Mouse (Mus musculus) kidney, embryonic 14.5 days (tissue): ENCODE results near the gene Raf1. TPM values are rescaled to one million over a fixed set of nuclear protein-coding genes. Genes with fewer than 3 reads are reported as not detected.

ENCODE experiments used
- ATAC-seq: fragments of 200-750 bp; cut with Nextera tagmentation; 2 replicates; pipeline ENCODE4 v1.8.0; 2017; ENCODE audit warnings: moderate number of reproducible peaks, mild to moderate bottlenecking, moderate TSS enrichment, moderate library complexity; ENCODE audit not compliant: low FRiP score, low TSS enrichment
- H3K27ac ChIP-seq: fragments of 300-500 bp; sonication (generic); 2 replicates; pipeline ENCODE4 v1.5.1; 2014; ENCODE audit warnings: low read depth, mild to moderate bottlenecking, low read length, moderate library complexity, mixed read lengths
- H3K27me3 ChIP-seq: fragments of 300-500 bp; sonication (generic); 2 replicates; pipeline ENCODE4 v1.6.1; 2014; ENCODE audit warnings: mild to moderate bottlenecking, low read length; ENCODE audit not compliant: control insufficient read depth, insufficient read depth
- H3K36me3 ChIP-seq: fragments of 300-500 bp; sonication (generic); 2 replicates; pipeline ENCODE4 v1.6.1; 2014; ENCODE audit warnings: low read length, mixed read lengths; ENCODE audit not compliant: control insufficient read depth, insufficient read depth
- H3K4me1 ChIP-seq: fragments of 300-500 bp; sonication (generic); 2 replicates; pipeline ENCODE4 v1.6.1; 2014; ENCODE audit warnings: low read length, mixed read lengths; ENCODE audit not compliant: control insufficient read depth, insufficient read depth
- H3K4me2 ChIP-seq: fragments of 300-500 bp; sonication (generic); replicated peaks from 2 replicates; pipeline ENCODE4 v1.6.1; 2014; ENCODE audit warnings: low read depth, mild to moderate bottlenecking, low read length
- H3K4me3 ChIP-seq: fragments of 300-500 bp; sonication (generic); 2 replicates; pipeline ENCODE4 v1.5.1; 2014; ENCODE audit warnings: mild to moderate bottlenecking, low read length
- H3K9ac ChIP-seq: fragments of 300-500 bp; sonication (generic); 2 replicates; pipeline ENCODE4 v1.6.1; 2014; ENCODE audit warnings: low read depth, mild to moderate bottlenecking, low read length, moderate library complexity
- H3K9me3 ChIP-seq: fragments of 300-500 bp; sonication (generic); 2 replicates; pipeline ENCODE4 v1.6.1; 2016; ENCODE audit warnings: low read length; ENCODE audit not compliant: control insufficient read depth
- WGBS: fragments of 180-500 bp; shearing (Covaris S2); extraction: QIAGEN DNeasy Blood & Tissue Kit; methylation state at CpG from one replicate; pipeline ENCODE4 v1.1.7; 2014; 5-methylcytosine and 5-hydroxymethylcytosine counted together
- polyA plus RNA-seq: library from polyadenylated mRNA; unstranded; fragments of >200 nt; fragmentation: Nextera tagmentation; extraction: Ambion mirVana; gene quantifications from 2 replicates; pipeline ENCODE4 v1.2.1, GENCODE M21; 2014

Raf1 gene
- polyA plus RNA-seq, 1 experiment from 2014 or later = 125 TPM

DNA sequence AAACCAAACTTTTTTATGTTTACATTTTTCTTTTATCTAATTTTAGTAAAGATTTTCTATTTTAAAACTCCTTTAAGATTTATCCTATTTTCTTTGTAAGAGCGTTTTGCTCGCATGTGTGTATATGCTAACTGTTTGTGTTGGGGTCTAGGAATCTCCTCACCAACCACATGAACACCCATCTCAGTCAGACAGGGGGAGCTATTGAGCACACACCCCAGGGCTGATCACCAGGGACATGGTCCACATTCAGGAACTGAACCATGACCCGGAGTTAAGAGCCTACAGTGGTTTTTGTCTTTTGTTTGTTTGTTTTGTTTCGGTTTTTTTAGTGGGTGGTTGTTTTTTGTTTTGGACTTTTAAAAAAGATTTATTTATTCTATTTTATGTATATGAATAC, 22.3 kb upstream of the Raf1 start:
- H3K36me3 ChIP-seq = no peaks in the 10 kb centered on the region
- H3K9me3 ChIP-seq = no peaks in the 10 kb centered on the region
- H3K4me3 ChIP-seq = no peak overlapping the region
- H3K27ac ChIP-seq = no peak overlapping the region
- no peaks in the 10 kb centered on the region for H3K4me1 ChIP-seq
- H3K9ac ChIP-seq = no peak overlapping the region
- H3K27me3 ChIP-seq = no peaks in the 10 kb centered on the region
- ATAC-seq = no peak
- no peak overlapping the region for H3K4me2 ChIP-seq
- WGBS = 87% methylated on average over 4 of the region's 4 CpGs

DNA sequence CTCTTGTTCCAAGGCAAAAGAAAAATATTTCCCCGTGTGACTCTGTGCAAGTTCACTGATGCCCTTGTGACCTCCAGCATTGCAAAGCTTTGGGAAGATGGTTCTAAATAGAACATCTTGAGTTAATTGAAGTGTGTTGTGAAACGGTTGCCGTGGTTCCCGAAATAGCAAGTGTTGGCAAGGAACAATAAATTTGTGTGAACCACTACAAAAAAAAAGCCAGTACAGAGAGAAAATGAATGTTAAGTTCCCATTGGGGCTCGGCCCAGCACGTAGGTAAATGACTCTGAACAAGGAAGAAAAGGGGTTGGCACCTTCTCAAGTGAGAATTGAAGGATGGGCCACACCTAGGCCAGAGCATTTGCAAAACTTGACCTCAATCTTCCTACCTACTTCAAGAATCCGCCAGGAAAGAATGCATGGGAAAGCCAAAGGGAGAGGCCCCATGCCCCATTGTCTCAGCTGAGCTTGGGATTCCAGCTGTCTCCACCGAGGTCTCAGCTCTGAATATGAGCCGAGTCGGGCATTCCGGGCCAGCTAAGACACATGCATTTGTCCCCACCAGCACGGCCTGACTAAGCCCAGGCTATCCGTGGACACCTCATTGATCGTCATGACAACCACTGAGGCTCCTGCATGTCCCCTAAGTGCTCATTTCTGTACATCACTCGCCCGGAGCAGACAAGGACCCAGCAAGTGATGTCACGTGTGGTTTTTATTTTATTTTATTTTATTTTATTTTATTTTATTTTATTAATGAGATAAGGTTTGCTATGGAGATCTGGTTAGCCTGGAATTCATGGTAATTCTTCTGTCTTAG, 21.5 kb upstream of the Raf1 start:
- Histone ChIP-seq H3K27me3 (no peaks in the 10 kb centered on the region), H3K27ac (no peak overlapping the region), H3K9me3 (no peaks in the 10 kb centered on the region), H3K9ac (no peak overlapping the region), H3K4me1 (no peaks in the 10 kb centered on the region), H3K4me2 (no peak overlapping the region), H3K36me3 (no peaks in the 10 kb centered on the region), H3K4me3 (no peak overlapping the region)
- 86% methylated on average over 17 of the region's 17 CpGs for WGBS
- ATAC-seq = no peak

DNA sequence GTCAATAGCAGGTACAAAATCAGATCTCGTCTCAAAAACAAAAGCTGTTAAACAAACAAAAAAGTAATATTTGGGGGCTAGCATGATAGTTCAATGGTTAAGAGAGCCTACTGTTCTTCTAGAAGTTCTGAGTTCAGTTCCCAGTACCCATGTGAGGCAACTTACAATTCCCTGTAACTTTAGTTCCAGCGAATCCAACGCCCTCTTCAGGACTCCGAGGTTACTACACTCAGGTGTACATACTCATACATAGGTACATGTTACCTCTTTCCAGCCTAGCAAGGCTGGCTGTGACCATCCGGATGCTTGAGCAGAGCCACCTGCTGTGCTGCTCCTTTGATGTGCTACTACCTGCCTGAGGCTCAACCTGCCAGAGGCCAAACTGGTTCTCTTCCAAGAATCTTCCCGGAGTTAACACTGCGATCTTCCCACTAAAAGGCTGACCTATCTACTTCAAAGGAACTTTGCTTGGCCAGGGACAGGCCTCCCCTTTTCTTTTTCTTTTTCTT, 20.3 kb upstream of the Raf1 start:
- no peaks in the 10 kb centered on the region for H3K4me1 ChIP-seq
- no peaks in the 10 kb centered on the region for H3K27me3 ChIP-seq
- ATAC-seq = no peak
- no peak overlapping the region for H3K27ac ChIP-seq
- no peaks in the 10 kb centered on the region for H3K9me3 ChIP-seq
- no peak overlapping the region for H3K4me3 ChIP-seq
- 84% methylated on average over 7 of the region's 7 CpGs for WGBS
- H3K9ac ChIP-seq = no peak overlapping the region
- no peaks in the 10 kb centered on the region for H3K36me3 ChIP-seq
- H3K4me2 ChIP-seq = no peak overlapping the region

DNA sequence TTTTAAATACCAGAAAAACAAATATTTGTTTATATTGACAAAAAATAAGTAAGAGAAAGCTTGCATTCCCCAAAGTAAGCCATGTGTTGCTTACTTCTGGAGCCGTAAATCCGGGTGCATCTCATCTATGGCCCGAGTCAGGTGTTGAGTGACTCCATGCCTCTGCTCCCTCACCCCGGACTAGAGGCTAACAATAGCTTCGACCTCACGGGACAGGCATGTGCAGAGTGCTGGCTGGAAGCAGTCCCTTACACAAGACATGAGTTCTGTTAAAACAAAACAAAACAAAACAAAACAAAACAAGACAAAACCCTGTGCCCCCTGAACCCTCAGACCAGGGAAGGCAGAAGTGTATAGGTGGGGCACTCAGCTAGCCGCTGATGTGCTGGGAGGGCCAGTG, 18.7 kb upstream of the Raf1 start:
- Histone ChIP-seq H3K4me3 (no peak overlapping the region), H3K9me3 (no peaks in the 10 kb centered on the region), H3K36me3 (no peaks in the 10 kb centered on the region), H3K27ac (no peak overlapping the region), H3K9ac (no peak overlapping the region), H3K4me1 (no peaks in the 10 kb centered on the region), H3K27me3 (no peaks in the 10 kb centered on the region), H3K4me2 (no peak overlapping the region)
- no peak for ATAC-seq
- WGBS = 50% methylated on average over 7 of the region's 7 CpGs

DNA sequence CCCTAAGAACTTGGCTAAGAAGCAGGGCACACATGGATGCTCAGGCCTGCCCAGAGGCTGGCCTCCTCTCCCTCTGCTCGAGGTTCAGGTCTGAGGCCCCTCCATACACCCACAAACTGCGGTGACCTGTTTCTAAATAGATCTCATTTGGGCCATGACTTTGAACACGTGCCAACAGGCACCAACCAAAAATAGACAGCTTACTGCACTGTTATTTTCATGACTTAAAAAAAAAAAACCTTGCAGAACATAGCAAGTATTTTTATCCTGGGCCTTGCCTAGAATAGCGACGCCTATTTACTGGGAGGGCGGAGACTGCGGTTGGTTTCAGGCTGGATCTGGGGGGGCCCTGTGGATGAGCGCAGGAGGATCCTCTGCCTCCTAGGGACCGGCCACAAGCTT, 18.0 kb upstream of the Raf1 start:
- no peak overlapping the region for H3K4me2 ChIP-seq
- no peak for ATAC-seq
- no peaks in the 10 kb centered on the region for H3K9me3 ChIP-seq
- H3K4me3 ChIP-seq = no peak overlapping the region
- H3K27me3 ChIP-seq = no peaks in the 10 kb centered on the region
- no peak overlapping the region for H3K27ac ChIP-seq
- no peaks in the 10 kb centered on the region for H3K36me3 ChIP-seq
- 59% methylated on average over 9 of the region's 9 CpGs for WGBS
- no peak overlapping the region for H3K9ac ChIP-seq
- no peaks in the 10 kb centered on the region for H3K4me1 ChIP-seq

DNA sequence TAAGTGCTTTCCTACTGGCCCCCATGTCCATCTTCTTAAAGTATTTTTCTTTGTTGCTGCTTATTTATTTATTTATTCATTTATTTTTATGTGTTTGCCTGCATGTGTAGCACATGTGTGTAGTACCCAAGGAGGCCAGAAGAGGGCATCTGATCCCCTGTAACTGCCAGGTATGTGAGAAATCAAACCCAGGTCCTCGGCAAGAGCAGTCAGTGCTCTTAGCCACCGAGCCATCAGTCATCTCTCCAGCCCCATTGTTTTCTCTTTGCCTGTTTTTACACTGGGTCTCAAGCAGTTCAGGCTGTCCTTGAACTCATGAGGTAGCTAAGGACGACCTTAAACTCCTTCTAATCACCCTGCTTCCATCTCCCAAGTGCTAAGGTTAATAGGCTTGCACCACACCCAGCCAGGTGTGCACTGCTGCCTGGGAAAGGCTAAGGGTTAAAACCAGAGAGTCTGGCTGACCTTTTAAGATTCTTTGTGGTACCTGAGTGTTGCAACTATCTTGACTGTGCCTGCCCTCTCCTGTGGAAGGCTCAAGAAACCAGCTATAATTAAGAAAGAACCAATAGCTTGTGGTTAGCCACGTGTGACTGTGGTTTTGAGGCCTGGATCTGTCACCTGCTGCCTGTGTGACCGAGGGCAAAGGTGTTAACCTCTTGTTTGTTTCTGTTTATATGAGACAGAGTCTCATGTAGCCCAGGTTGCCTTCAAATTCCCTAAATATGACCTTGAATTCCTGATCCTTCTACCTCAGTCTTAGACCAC, 16.7 kb upstream of the Raf1 start:
- no peaks in the 10 kb centered on the region for H3K36me3 ChIP-seq
- 63% methylated on average over 5 of the region's 5 CpGs for WGBS
- H3K4me3 ChIP-seq = no peak overlapping the region
- H3K4me1 ChIP-seq = no peaks in the 10 kb centered on the region
- no peak for ATAC-seq
- H3K9ac ChIP-seq = no peak overlapping the region
- H3K27me3 ChIP-seq = no peaks in the 10 kb centered on the region
- H3K27ac ChIP-seq = no peak overlapping the region
- no peaks in the 10 kb centered on the region for H3K9me3 ChIP-seq
- H3K4me2 ChIP-seq = no peak overlapping the region

DNA sequence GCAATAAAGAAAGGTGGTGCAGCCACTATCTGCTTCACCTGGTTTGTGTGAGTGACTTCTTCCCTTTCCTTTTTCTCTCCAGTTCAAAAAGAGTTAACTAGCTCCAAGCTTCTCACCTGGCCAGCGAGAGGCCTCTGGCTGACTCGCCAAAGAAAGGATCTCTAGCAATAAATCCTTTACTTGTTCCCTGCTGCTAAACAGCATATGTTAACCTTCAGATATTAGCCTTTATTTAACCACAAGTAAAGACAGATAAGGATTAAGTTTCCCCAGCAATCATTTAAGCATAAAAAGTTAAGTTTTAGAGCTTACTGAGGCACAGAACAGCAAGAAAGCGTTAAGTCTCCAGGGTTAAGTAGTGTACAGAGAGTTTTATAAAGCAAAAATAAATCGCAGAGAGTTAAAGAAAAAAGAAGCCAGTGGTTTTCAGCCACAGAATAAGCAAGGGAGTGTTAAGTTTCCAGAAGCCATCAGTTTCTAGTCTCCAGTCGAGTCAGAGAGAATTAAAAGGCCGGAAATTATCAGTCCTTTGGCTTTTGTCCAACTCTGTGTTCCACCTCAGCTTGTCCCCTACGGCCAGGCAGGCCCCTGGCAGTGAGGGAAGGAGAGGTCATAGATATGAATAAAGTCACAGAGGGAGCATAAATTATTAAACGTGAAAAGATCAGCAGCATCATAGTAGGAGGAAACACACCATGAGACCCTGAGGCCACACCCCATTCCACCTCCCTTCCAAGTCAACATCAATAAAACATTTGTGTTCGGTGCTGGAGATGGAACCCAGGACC, 15.9 kb upstream of the Raf1 start:
- Histone ChIP-seq H3K9me3 (no peaks in the 10 kb centered on the region), H3K4me3 (no peak overlapping the region), H3K4me2 (no peak overlapping the region), H3K27ac (no peak overlapping the region), H3K27me3 (no peaks in the 10 kb centered on the region), H3K36me3 (no peaks in the 10 kb centered on the region), H3K4me1 (no peaks in the 10 kb centered on the region), H3K9ac (no peak overlapping the region)
- ATAC-seq = no peak
- WGBS = 40% methylated on average over 9 of the region's 9 CpGs

DNA sequence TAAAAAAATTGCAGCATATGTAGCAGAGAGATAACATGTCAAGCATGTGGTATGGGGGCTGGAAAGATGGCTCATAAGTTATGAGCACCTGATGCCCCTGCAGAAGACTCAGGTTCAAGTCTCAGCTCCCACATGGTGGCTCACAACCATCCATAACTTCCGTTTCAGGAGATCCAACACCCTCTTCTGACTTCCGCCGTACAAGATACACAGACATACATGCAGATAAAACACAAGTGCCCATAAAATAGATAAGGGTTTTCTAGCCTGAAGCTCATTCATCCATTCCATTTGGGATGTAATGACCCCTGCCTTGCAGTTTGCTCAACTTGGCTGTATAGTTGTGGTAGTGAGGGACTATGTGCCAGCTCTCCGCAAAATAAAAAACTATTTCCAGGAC, 13.7 kb upstream of the Raf1 start:
- no peaks in the 10 kb centered on the region for H3K27me3 ChIP-seq
- WGBS = 89% methylated on average over 4 of the region's 4 CpGs
- ATAC-seq = no peak
- no peaks in the 10 kb centered on the region for H3K36me3 ChIP-seq
- H3K9ac ChIP-seq = no peak overlapping the region
- H3K4me1 ChIP-seq = no peaks in the 10 kb centered on the region
- H3K27ac ChIP-seq = no peak overlapping the region
- H3K4me3 ChIP-seq = no peak overlapping the region
- no peak overlapping the region for H3K4me2 ChIP-seq
- H3K9me3 ChIP-seq = peaks cover 5% of the 10 kb centered on the region; the same call in 1 of the 2 replicates
